Mouse (Mus musculus) yolk sac, embryonic 10.5 days (tissue): ENCODE data around the gene Foxa3.

Experiments
- DNase-seq: peaks from one replicate; pipeline ENCODE4 v3.0.0-alpha.2; 2017; ENCODE audit warnings: low spot score

Foxa3 gene

DNA sequence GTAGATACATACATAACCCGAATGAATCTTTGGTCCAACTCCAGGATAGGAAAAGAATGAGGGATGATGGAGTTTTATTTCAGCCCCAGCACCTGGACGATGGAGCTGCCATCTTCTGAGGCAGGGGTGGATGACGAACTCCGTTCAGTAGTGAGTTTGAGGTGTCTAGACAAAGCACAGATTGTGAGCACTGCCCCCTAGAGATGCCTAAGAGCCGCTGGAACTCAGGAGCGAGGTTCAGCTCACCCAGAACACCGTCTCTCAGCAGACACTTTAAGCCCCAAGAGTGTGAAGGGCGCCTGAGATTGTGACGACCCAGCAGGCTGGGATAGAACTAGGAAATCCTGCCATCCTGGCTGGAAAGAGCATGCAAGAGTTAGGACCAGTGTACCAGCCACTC is 24.5 kb downstream of the Foxa3 start:
- no peak for DNase-seq

DNA sequence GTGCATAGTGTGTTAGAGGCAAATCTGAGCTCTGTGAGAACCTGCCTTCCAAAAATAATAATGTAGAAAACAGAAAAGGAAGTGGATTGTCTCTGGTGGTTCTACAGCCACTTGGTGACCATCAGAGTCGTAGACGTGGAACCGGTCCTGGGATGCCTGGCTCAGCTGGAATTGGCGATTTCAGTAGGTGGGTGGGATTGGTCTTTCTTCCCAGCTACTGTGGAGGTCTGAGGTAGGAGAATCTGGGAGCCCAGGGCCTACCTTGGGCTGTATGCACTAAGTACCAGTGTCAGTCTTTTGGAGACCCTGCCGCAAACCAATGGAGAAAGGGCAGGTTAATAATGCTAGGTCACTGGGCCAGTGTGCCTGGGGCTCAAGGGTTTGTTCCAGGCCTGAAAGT is 30.3 kb downstream of the Foxa3 start:
- DNase-seq: no peak

DNA sequence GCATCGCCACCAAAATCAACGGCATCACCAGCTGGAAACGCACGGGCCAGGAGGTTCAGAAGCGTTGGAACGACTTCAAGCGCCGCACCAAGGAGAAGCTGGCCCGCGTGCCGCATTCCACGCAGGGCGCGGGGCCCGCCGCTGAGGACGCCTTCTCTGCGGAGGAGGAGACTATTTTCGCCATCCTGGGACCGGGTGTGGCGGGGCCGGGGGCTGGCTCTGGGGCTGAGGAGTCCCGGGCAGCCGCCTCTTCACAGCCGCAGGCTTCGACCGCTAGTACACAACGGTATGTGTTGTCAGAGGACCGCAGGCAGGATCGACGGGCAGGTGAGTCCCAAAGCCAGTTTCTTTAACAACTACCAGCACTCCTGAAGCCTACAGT is 31.1 kb downstream of the Foxa3 start:
- DNase-seq: no peak

DNA sequence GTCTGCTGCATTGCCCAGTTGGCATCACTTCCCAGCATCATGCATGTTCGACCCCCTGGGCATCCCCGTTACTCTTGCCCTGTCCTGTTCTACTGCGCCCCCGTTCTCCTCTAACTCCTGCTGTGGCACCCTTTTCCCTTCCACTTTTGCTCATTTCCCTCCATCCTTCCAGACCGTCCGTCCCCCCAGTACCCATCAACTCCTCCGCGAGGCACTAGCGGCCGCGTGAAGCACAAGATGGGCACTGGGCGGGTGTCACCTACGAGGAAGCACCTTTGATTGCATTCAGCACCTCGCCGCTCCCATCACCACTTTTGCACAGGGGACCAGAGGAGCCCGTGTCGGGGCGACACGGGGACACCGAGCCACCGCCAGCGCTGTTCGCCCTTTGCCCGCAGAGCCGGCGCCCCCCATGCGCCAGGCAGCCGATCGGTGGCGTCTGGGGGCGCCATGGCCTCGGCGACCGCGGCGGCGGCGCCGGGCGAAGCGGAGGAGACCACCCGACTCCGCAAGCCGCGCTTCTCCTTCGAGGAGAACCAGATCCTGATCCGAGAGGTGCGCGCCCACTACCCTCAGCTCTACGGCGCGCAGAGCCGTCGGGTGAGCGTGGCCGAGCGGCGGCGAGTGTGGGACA is 31.6 kb downstream of the Foxa3 start:
- no peak for DNase-seq

DNA sequence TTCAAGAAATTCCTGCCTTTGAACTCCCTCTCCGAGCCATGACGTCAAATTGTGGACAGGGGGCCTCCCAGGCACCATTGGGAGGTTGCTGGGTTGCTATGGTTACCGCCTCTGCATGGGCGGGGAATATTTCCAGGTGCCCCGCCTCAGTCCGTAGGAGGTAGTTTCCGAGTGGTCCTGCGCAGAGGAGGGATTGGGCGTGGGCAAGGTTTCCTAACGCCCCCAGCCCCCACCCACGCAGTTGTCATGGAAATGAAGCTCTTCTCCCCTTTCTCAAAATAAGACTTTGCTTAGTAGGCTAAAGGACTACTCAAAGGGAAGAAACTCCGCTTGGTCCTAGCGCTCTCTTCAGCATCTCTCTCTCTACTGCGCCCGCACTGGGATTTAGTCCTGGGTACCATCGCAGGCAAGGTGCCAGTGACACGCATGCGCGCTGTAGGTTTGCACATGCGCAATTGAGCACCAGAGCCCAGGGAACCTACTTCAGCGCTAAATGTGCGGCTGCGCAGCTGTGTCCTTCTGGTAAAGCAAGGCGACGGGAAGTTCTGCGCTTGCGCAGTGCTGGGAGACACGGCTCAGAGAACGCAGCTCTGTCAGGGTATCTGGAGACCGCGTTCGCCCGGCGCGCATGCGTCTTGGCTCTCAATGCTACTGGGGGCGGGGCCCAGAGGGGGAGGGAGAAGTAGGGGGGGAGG is 32.6 kb downstream of the Foxa3 start, which contains the start of gene Mypop:
Gene Mypop, plus strand, starts transcription at position 645 of the 695 bp plus-strand sequence.
- DNase-seq: peak; percentile 99

DNA sequence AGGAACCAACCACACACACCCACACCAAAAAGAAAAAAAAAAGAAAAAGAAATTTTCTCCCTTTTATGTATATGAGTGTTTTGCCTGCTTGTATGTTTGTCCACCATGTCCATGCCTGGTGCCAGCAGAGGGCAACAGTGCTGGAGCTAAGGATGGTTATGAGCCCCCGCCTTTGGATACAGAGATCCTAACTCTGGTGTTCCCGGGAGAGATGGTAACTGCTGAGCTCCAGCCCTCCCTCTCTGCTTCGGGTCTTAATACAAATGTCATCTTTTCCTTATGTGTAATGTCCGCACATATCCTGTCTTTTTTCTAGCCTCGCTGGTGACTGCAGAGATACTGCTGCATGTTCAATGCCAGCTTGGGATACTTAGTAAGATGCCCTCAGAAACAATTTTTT is 33.3 kb downstream of the Foxa3 start:
- DNase-seq: no peak

DNA sequence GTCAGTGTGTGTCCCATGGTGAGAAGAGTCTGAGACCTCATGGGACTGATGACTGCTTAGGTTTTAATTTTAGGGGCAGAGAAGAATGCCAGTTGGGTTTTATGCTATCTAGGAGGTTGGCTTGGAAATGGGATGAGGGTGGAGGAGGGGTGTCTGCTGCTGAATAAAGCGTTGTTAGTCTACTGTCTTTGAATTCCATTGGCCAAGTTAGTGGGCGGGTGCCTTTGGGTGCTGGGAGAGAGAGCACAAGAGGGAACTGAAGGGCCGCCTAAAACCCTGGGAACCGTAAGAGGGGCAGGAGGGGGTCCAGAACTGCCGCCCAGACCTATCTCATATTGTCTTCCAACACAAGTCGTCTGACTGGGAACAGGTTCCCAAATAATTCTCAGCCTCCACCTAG is 34.6 kb downstream of the Foxa3 start:
- no peak for DNase-seq

DNA sequence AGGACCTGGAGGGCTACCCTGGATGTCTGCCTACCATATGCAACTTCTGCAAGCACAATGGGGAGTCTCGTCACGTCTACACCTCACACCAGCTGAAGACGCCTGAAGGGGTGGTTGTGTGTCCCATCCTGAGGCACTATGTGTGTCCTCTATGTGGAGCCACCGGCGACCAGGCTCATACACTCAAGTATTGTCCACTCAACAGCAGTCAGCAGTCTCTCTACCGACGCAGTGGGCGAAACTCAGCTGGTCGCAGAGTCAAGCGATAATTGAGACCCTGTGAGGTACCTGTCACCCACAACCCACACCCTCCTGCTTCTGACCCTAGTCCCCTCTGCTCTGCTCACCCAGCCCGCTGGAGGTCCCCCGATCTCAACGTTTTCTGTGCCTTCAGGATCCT is 35.6 kb downstream of the Foxa3 start:
- no peak for DNase-seq

DNA sequence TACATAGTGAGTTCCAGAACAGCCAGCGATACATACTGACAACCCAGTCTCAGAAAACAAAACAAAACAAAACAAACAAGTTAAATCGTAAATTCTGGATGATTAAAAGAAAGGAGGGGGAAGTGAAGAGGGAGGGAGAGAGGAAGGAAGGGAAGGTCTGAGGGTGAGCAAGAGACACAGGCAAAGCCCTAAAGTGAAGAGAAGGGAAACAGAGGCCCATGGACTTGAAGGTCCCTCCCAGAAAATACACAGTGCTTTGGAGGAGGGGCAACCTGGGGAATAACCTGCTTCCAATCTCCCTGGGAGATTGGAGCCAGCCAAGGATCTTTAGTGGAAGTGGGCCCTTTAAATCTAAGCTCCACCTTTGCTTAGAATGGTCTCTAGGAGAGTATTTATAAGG is 36.2 kb downstream of the Foxa3 start, which contains the start of gene Nanos2:
Gene Nanos2, plus strand, starts transcription at position 301 of the 400 bp plus-strand sequence.
- DNase-seq: no peak

DNA sequence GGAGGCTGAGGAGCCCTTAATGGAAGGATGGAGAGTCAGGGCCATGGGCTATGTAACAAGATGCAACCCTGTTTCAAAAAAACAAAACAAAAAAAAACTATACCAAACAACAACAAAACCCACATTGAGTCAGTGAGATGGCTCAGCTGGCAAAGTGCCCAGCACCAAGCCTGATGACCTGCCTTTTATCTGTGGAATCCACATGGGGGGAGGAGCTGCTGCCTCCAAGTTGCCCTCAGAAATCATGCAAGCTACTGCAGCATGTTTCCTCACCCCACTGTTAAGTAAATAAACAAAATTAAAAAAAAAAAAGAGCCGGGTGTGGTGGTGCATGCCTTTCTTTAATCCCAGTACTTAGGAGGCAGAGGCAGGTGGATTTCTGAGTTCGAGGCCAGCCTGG is 36.8 kb downstream of the Foxa3 start:
- DNase-seq: no peak

DNA sequence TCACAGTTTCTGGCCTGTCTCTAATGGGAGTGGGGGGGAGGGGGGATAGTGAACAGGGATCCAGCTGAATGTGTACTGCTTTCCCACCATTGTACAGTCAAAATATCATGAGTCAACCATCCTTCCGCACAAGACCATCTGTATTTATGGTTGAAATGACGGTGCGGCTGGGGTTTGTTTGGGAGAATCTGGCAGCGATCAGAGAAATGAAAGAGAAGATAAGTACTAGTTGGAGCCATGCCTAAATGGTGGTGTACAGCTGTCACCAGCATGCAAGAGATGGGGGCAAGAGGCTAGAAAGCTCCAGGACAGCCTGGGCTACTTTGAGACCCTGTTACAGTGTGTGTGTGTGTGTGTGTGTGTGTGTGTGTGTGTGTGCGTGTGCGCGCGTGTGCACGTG is 45.0 kb downstream of the Foxa3 start:
- DNase-seq: no peak

DNA sequence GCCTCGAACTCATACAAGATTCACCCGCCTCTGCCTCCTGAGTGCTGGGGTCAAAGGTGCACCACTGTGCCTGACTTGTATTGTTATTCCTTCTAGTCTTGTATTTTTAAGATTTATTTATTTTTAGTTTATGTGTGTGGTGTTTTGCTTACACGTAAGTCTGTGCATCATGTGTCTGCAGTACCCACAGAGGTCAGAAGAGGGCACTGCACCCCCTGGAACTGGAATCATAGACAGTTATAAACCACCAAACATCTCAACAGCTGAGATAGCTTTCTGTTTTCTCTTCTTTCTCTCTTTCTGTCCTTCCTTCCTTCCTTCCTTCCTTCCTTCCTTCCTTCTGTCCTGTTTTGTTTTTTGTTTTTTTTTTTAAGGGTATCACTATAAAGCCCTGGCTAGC is 52.4 kb downstream of the Foxa3 start:
- DNase-seq: no peak

DNA sequence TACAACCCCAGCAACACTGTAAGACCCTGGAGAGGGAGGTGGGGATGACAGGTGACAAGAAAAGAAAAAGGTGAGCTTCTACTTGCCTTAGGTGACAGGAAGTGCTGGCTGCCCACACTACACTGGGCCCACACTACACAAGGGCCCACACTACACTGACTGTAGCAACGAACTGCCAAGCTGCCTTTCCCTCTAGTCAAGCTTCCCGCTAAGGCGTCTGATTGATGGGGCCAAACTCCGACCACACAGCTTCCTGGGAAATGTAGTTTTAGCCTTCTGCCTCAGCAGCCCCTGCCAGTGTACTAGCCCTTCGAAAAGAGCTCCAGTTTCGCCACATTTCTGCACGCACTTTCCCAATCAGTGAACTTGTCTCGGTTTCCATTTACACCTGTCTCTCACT is 55.7 kb downstream of the Foxa3 start:
- DNase-seq: no peak

DNA sequence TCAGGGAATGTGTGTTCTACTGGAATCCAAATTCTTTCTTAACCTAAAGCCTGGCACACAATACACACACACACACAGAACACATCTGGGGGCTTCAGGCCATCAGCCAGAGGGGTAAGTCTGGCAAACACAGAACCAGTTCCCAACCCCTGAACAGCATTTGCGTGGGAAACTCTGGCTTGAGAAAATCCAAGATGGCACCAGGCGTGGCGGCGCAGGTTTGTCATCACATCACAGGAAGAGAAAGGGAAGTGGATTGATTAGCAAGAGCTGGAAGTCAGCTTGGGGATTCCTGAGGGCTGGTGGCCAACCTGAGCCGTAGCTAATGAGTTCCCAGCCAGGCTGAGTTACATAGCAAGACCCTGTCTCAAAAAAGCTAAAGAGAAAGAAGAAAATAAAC is 58.0 kb downstream of the Foxa3 start:
- no peak for DNase-seq

DNA sequence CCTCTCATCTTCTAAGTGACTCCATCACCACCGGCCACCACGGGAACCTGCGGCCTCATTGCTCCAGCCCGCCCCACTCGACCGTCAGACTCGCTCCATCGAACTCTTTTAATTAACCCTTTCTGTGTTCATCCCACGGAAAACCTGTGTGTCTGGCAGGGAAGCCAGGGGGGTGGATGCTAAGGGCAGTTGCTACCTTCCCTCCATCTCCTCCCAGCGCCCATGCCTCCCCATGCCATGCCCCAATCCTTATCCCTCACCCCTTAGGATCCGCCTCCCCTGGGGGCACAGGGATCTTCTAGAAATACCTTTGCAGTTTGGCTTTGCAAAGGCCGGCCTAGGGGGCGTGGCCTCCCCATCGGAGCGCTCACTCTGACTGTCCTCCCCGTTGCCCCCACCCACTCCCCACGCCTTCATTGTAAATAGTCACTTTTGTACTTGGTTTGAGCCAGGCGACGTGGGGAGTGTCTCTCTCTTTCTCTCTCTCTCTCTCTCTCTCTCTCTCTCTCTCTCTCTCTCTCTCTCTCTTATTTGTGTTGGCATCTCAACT is 60.0 kb downstream of the Foxa3 start:
- no peak for DNase-seq
